Mouse (Mus musculus) splenic B cell, adult 2 months (primary cell): ENCODE data around the gene Trappc6a.

Experiments
- DNase-seq: peaks from one replicate; pipeline ENCODE4 v3.0.0-alpha.2; 2011; ENCODE audit warnings: low read depth, low spot score
- H3K27me3 ChIP-seq: 2 replicates; pipeline ENCODE4 v1.6.1; 2012; ENCODE audit warnings: mild to moderate bottlenecking, low read length, moderate library complexity, mixed read lengths; ENCODE audit not compliant: control insufficient read depth, poor library complexity, insufficient read depth, severe bottlenecking
- H3K36me3 ChIP-seq: 2 replicates; pipeline ENCODE4 v1.6.1; 2012; ENCODE audit warnings: mild to moderate bottlenecking, low read length, moderate library complexity, mixed read lengths; ENCODE audit not compliant: control insufficient read depth, poor library complexity, insufficient read depth, severe bottlenecking

The Trappc6a gene

DNA sequence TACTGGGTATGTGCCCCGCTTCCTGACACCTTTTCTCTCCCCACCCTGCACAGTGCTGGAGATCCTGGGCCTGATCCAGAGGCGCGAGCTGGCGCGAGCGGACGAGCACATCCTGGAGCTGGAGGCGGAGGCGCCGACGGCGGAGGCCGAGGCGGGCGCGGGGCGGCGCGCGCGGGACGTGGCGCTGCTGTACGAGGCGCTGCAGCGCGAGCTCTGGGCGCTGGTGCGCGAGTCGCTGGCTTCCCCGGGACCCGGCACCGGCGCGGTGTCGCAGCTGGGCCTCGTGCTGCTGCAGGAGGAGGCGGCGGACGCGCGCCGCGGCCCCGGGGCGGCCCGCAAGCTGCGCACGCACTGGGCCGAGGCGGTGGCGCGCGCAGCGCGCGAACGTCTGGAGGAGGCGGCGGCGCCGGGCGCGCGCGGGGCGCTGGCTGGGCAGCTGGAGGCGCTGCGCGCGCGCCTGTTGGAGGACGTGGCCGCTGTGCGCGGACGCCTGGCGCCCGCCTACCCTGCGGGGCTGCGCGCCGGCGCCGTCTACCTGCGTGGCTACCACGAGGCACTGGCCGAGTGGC, 34.2 kb upstream of the Trappc6a start:
- no peaks in the 10 kb centered on the region for H3K27me3 ChIP-seq
- no peaks in the 10 kb centered on the region for H3K36me3 ChIP-seq
- DNase-seq: peak; percentile 68

- H3K36me3 ChIP-seq: no peaks in the 10 kb centered on the region
- DNase-seq: peak; percentile 33
- no peaks in the 10 kb centered on the region for H3K27me3 ChIP-seq
Measured at GRCm38 (mm10) chr7:19477084-19477483, 31.1 kb upstream of the Trappc6a start.

GRCm38 (mm10) chr7:19477624-19478384, 30.4 kb upstream of the Trappc6a start:
- Histone ChIP-seq H3K36me3 (no peaks in the 10 kb centered on the region), H3K27me3 (no peaks in the 10 kb centered on the region)
- no peak for DNase-seq

- DNase-seq: no peak
- H3K27me3 ChIP-seq: no peaks in the 10 kb centered on the region
- H3K36me3 ChIP-seq: no peaks in the 10 kb centered on the region
Measured at GRCm38 (mm10) chr7:19483281-19483680, 24.9 kb upstream of the Trappc6a start.

DNA sequence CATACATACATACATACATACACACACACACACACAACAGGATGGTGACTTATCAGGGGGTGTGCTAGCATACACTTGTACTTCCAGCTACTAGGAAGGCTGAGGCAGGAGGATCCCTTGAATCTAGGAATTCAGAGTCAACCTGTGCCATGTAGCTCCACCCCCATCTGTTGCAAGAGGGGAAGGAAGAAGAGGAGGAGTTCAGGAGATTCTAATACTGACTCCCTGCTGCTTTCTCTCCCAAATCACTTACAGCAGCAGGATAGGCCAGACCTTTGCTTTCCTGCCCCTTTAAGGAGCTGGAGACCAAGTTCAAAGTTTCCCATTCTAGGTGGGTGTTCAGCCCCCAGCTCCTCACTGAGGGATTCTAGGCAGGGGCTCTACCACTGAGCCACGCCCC, 22.7 kb upstream of the Trappc6a start:
- Histone ChIP-seq H3K27me3 (no peaks in the 10 kb centered on the region), H3K36me3 (no peaks in the 10 kb centered on the region)
- DNase-seq: no peak

- DNase-seq: no peak
- Histone ChIP-seq H3K36me3 (no peaks in the 10 kb centered on the region), H3K27me3 (no peaks in the 10 kb centered on the region)
Measured at GRCm38 (mm10) chr7:19486549-19486948, 21.6 kb upstream of the Trappc6a start.

GRCm38 (mm10) chr7:19489525-19489924, 18.7 kb upstream of the Trappc6a start:
- H3K36me3 ChIP-seq: no peaks in the 10 kb centered on the region
- DNase-seq: no peak
- no peaks in the 10 kb centered on the region for H3K27me3 ChIP-seq

DNA sequence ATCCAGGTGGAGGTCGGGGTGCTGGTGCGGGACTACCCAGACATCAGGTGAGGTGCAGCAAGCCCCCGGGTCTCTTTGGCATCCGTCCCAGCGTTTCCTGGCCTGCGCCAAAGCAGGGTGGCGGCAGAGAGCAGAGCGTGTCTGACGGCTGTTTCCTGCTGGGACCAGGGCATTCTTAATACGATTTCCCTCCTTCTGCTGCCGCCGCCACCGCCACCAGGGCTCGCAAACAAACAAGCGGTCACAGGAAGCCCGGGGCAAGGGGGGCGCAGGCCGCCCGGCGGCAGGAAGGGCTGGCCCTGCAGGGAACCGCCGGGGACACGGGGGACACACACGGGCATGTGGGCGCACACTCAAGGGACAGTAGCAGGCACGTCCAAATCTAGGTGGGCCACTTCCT, 16.5 kb upstream of the Trappc6a start:
- H3K36me3 ChIP-seq: no peaks in the 10 kb centered on the region
- H3K27me3 ChIP-seq: no peaks in the 10 kb centered on the region
- DNase-seq: peak; percentile 33

DNA sequence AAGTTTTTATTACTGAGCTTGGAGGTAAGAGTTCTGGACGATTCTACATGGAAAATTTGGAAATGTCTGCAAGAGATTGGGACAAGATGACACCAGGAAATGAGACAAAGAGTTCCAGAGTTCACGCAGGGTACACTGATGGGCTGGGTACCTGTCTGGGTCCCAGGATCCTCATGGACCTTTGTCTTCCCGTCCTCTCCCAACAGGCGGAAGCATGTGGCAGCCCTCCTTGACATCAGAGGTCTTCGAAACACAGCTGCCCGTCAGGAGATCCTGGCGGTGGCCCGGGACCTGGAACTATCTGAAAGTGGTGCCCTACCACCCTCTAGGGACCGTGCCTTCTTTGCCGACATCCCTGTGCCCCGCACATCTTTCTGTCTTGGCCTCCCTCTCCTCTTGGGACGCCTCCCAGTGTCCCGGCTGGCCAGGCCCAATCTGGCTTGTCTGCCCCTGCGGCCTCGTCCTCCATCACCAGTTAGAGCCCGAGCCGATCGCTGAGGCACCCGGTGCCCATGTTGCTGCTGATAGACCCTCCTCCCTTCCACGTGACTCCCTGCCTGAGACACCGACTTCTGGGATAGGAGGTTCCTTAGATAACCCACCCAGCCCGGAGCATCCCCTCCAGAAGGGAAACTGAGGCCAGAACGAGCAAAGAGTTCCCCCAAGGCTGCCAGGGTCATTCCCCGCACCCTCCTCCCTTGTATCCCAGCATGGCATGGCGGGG, 13.3 kb upstream of the Trappc6a start:
- no peaks in the 10 kb centered on the region for H3K36me3 ChIP-seq
- H3K27me3 ChIP-seq: no peaks in the 10 kb centered on the region
- no peak for DNase-seq

- no peak for DNase-seq
- Histone ChIP-seq H3K36me3 (no peaks in the 10 kb centered on the region), H3K27me3 (no peaks in the 10 kb centered on the region)
Measured at GRCm38 (mm10) chr7:19495521-19496213, 12.5 kb upstream of the Trappc6a start.

- Histone ChIP-seq H3K27me3 (no peaks in the 10 kb centered on the region), H3K36me3 (no peaks in the 10 kb centered on the region)
- no peak for DNase-seq
Measured at GRCm38 (mm10) chr7:19496214-19496555, 12.0 kb upstream of the Trappc6a start.

- no peak for DNase-seq
- H3K27me3 ChIP-seq: no peaks in the 10 kb centered on the region
Measured at GRCm38 (mm10) chr7:19498326-19498725, 9.9 kb upstream of the Trappc6a start.

DNA sequence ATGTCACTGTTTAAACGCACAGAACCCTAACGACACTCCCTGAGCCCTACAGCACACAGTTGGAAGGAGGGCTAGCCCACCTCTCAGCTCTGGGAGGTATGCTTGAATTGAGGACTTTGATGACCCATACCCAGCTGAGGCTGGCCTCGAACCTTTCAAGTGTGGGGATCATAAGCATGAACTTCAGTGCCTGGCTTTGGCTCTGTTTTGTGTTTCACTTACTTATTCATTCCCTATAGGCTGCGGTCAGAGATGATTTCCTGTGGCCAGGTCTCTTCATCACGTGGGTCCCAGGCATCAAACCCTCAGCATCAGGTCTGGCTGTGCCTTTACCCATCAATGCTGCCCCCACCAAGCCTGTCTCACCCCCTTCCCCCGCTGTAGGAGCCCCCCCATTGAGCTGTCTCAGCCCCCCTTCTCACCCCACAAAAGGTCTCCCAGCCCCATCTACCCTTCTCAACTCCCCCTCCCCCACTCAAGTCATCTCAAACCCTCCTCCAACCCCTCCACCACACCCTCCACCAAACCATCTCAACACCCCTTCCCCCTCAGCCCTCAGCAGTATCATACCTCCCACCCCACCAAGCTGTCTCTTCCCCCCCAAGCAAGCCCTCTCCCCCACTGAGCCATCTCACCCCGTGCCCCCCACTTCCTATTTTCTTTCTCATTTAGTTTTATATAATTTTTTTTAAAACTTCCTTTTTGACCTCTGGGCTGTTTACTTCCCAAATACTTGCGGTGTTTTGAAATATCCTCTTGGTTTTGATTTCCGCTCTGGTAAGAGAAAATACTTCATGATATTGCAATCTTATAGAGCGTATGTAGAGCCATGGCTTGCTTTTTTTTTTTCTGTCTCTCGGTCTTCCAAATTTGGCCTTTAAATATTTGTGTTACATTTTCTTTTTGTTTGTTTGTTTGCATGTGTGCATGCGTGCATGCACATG, 7.5 kb upstream of the Trappc6a start:
- no peaks in the 10 kb centered on the region for H3K27me3 ChIP-seq
- H3K36me3 ChIP-seq: no peaks in the 10 kb centered on the region
- no peak for DNase-seq

More at GRCm38 (mm10) chr7:19498326-19498725, 9.9 kb upstream of the Trappc6a start:
- H3K36me3 ChIP-seq: no peaks in the 10 kb centered on the region

GRCm38 (mm10) chr7:19501658-19502057, 6.5 kb upstream of the Trappc6a start:
- DNase-seq: no peak
- Histone ChIP-seq H3K27me3 (no peaks in the 10 kb centered on the region), H3K36me3 (no peaks in the 10 kb centered on the region)
